Mouse (Mus musculus) embryonic facial prominence, embryonic 14.5 days (tissue): ENCODE measurements around the gene Tomm7. TPM values are rescaled to one million over a fixed set of nuclear protein-coding genes. Genes with fewer than 3 reads are reported as not detected.

Source experiments
- ATAC-seq: fragments of 200-750 bp; cut with Nextera tagmentation; 2 replicates; pipeline ENCODE4 v1.8.0; 2017; ENCODE audit warnings: low read depth, moderate number of reproducible peaks, moderate TSS enrichment
- DNase-seq: peaks from one replicate; pipeline ENCODE4 v3.0.0-alpha.2; 2015; ENCODE audit warnings: low spot score
- H3K27ac ChIP-seq: fragments of 300-500 bp; sonication (generic); replicated peaks from 2 replicates; pipeline ENCODE4 v1.5.1; 2014; ENCODE audit warnings: low read depth, mild to moderate bottlenecking, low read length, moderate library complexity
- H3K27me3 ChIP-seq: fragments of 300-500 bp; sonication (generic); replicated peaks from 2 replicates; pipeline ENCODE4 v1.6.1; 2014; ENCODE audit warnings: low read length; ENCODE audit not compliant: control insufficient read depth, insufficient read depth
- H3K36me3 ChIP-seq: fragments of 300-500 bp; sonication (generic); 2 replicates; pipeline ENCODE4 v1.6.1; 2014; ENCODE audit warnings: low read length, mixed read lengths; ENCODE audit not compliant: control insufficient read depth, insufficient read depth
- H3K4me1 ChIP-seq: fragments of 300-500 bp; sonication (generic); 2 replicates; pipeline ENCODE4 v1.6.1; 2014; ENCODE audit warnings: antibody characterized with exemption, low read length; ENCODE audit not compliant: control insufficient read depth, insufficient read depth
- H3K4me2 ChIP-seq: fragments of 300-500 bp; sonication (generic); 2 replicates; pipeline ENCODE4 v1.6.1; 2014; ENCODE audit warnings: low read depth, mild to moderate bottlenecking, low read length, moderate library complexity, mixed read lengths
- H3K4me3 ChIP-seq: fragments of 300-500 bp; sonication (generic); 2 replicates; pipeline ENCODE4 v1.5.1; 2014; ENCODE audit warnings: low read depth, mild to moderate bottlenecking, low read length
- H3K9ac ChIP-seq: fragments of 300-500 bp; sonication (generic); 2 replicates; pipeline ENCODE4 v1.6.1; 2014; ENCODE audit warnings: low read depth, mild to moderate bottlenecking, low read length, moderate library complexity, mixed read lengths
- H3K9me3 ChIP-seq: fragments of 300-500 bp; sonication (generic); 2 replicates; pipeline ENCODE4 v1.6.1; 2016; ENCODE audit warnings: low read length; ENCODE audit not compliant: control insufficient read depth
- WGBS: fragments of 180-500 bp; shearing (Covaris S2); extraction: QIAGEN DNeasy Blood & Tissue Kit; methylation state at CpG from one replicate; pipeline ENCODE4 v1.1.7; 2014; 5-methylcytosine and 5-hydroxymethylcytosine counted together
- polyA plus RNA-seq: library from polyadenylated mRNA; unstranded; fragments of >200 nt; fragmentation: Nextera tagmentation; extraction: Ambion mirVana; gene quantifications from 2 replicates; pipeline ENCODE4 v1.2.1, GENCODE M21; 2014

The Tomm7 gene
- polyA plus RNA-seq, 1 experiment from 2014 or later: 120 TPM

GRCm38 (mm10) chr5:23792726-23793125 lies 51.2 kb downstream of the Tomm7 start:
- Histone ChIP-seq H3K9me3 (no peaks in the 10 kb centered on the region), H3K36me3 (peaks cover 44% of the 10 kb centered on the region), H3K4me1 (peaks cover 4% of the 10 kb centered on the region; the same call in 1 of the 2 replicates), H3K9ac (no peak overlapping the region), H3K4me2 (no peak overlapping the region), H3K4me3 (no peak overlapping the region), H3K27ac (no peak overlapping the region), H3K27me3 (no peaks in the 10 kb centered on the region)
- WGBS: 80% methylated on average over 2 of the region's 2 CpGs
- DNase-seq: no peak
- ATAC-seq: no peak

GRCm38 (mm10) chr5:23789078-23789612 lies 54.8 kb downstream of the Tomm7 start:
- DNase-seq: no peak
- WGBS: 84% methylated on average over 4 of the region's 4 CpGs

More at GRCm38 (mm10) chr5:23789078-23789612, 54.8 kb downstream of the Tomm7 start:
- Histone ChIP-seq H3K9me3 (no peaks in the 10 kb centered on the region), H3K9ac (no peak overlapping the region), H3K4me1 (peaks cover 4% of the 10 kb centered on the region; the same call in 1 of the 2 replicates), H3K4me3 (no peak overlapping the region), H3K4me2 (peak overlapping the region; percentile 85; the same call in 1 of the 2 replicates), H3K36me3 (peaks cover 25% of the 10 kb centered on the region), H3K27ac (no peak overlapping the region), H3K27me3 (no peaks in the 10 kb centered on the region)
- no peak for ATAC-seq

Other genes starting within 250 kb of the Tomm7 start
- 51.2 and 57.3 TPM in 2 replicates for gene Srpk2, start 159.5 kb downstream of the Tomm7 start, polyA plus RNA-seq
- 24.5 and 26.9 TPM in 2 replicates for gene Pus7, start 60.5 kb downstream of the Tomm7 start, polyA plus RNA-seq
- 27.1 and 30.8 TPM in 2 replicates for gene Rint1, start 56.5 kb downstream of the Tomm7 start, polyA plus RNA-seq
- 38.4 and 40.2 TPM in 2 replicates for gene Fam126a, start 186.5 kb upstream of the Tomm7 start, polyA plus RNA-seq